Mouse (Mus musculus) urinary bladder, adult 2 months (tissue): ENCODE data around the gene Nr2c2. TPM values are rescaled to one million over a fixed set of nuclear protein-coding genes. Genes with fewer than 3 reads are reported as not detected.
A peak's percentile ranks its signal among the peaks of the same experiment; 100 is the strongest.
"Not testable (repeated sequence)": the region's sequence is repeated elsewhere in the genome, so short reads cannot be mapped to it uniquely, and the experiment has no call there.

Source experiments
- DNase-seq: peaks from one replicate; pipeline ENCODE4 v3.0.0; 2022; ENCODE audit warnings: low spot score
- polyA plus RNA-seq: library from polyadenylated mRNA; depleted of rRNA; stranded (reverse); fragments of >200 nt; gene quantifications from 2 replicates; pipeline ENCODE4 v1.2.3, GENCODE M21; 2012; rRNA removed

The Nr2c2 gene
- polyA plus RNA-seq, result 18.9 and 19.7 TPM in 2 replicates

DNA sequence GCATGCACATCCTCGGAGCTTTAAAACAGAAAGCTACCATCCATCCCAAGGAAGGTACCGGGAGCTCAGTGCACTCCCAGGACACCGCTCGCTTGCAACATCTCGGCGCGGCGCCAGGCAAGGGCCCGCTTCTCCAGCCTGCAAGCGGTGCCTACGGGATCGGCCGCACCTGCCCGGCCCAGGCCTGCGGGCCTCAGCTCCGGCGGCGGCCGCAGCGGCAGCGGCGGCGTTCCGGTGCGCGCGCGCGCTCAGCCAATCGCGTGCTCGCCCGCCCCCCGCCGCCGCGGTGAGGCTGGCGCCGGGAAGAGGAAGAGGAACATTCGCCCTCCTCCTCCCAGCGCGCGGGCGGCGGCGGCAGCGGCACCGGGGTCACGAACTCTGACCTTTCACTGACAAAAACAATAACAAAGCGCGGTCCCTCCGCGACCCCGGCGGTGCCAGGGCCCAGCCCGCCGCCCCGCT, at the start of gene Nr2c2:
Gene Nr2c2 (plus strand): TSS at position 261 of the 462 bp plus-strand sequence.
- peak; percentile 83 for DNase-seq

DNA sequence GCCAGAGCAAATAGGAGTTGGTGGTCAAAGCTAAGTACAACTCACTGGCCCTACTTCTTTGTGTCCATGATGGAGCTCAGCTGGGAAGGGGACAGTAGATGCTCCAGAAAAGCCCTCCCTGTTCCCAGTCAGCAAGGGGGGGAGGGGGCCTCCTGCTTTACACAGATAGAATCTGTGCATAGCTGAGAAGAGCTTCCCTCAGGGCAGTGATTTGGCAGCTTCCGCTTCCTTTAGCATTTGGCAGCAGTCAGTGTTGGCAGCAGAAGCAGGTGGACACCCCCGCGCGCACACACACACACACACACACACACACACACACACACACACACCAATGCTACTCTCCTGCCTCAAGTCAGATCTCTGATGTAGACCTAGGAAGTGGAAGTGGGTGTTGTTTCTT, 49.1 kb upstream of the Nr2c2 start:
- no peak for DNase-seq

DNA sequence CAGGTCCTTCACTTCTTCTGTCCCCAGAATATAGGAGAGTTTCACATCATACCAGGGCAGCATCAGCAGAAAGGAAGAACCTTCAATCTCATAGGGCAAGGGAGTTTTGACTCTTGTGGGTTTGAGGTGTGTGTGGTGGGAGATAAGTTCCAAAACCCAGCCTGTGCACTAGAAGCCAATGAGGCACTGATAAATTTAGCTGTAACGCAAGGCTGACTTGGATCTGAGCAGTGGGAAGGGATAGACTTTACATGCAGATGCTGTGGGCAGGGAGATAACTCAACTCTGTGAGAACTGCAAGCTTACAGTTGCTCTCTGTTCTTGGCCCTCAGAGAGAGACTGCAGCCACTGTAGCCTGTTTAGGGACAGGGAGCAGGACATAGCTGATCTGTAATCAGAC, 48.3 kb upstream of the Nr2c2 start:
- no peak for DNase-seq

DNA sequence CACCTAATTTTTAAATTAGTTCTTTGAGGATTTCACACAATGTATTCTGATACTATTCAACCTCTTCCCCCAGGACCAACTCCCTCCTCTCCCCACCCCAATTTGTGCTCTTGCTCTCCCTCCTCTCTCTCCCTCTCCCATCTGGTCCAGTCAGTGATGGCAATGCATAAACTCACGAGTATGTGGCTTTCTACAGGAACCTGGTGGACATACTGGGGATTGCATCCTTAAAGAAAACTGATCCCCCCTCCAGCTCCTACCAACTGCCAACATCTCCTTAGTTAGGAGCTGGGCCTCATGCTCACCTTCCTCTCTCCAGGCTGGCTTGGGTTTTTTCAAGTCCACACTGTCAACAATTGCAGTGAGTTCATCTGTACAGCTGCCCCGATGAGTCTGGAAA, 33.4 kb upstream of the Nr2c2 start:
- DNase-seq, result no peak

DNA sequence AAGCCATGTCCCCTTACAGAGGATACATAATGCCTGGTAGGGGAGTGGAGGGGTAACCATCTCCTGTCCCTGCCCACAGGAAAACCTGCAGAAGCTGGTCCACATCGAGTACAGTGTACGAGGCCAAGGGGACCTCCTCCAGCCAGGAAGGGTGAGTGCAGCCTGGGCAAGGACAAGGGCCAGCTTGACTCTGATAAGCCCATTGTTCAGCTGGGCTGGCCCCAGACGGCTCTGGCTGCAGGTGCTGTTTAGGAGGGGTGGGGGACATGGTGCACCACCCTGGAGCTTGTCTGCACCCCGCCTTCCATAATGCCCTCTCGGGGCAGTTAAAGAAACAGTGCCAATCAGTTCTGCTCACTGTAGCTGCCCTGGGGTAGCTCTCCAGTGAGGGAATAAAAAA, 29.5 kb upstream of the Nr2c2 start:
- DNase-seq, result no peak

DNA sequence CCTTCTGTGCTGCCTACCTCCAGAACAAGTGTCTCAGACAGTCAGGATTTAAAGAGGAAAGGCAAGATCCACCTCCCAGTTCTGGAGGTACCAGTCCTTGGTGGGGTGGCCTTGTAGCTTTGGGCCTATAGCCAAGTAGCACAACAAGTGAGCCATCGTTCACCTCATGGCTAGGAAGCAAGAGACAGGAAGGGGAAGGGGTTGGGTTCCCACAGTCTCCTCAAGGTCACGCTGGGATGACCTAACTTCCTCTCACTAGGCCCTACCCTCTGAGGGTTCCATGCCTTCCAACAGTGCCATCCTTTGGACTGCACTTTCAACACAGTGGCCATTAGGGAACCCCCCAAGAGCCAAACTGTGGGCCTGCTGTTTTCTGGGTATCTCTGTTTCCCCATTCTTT, 27.7 kb upstream of the Nr2c2 start:
- no peak for DNase-seq

DNA sequence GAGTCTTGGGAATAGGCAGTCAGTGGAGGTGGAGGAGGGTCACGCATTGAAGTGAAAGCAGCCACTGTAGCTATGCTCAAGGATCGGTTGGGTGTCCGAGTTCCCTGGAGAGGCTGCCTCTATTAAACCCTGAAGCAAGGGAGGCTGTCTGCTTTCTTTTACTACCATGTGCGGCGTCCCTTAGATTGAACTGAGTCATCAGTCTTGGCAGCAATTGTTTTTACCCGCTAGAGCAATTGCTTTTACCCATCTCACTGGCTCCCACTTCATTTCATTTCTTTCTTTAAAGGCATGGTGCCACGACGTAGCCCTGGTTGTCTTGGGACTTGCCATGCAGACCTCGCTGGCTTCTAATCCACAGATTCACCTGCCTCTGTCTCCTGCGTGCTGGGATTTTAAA, 27.1 kb upstream of the Nr2c2 start:
- DNase-seq, result no peak

DNA sequence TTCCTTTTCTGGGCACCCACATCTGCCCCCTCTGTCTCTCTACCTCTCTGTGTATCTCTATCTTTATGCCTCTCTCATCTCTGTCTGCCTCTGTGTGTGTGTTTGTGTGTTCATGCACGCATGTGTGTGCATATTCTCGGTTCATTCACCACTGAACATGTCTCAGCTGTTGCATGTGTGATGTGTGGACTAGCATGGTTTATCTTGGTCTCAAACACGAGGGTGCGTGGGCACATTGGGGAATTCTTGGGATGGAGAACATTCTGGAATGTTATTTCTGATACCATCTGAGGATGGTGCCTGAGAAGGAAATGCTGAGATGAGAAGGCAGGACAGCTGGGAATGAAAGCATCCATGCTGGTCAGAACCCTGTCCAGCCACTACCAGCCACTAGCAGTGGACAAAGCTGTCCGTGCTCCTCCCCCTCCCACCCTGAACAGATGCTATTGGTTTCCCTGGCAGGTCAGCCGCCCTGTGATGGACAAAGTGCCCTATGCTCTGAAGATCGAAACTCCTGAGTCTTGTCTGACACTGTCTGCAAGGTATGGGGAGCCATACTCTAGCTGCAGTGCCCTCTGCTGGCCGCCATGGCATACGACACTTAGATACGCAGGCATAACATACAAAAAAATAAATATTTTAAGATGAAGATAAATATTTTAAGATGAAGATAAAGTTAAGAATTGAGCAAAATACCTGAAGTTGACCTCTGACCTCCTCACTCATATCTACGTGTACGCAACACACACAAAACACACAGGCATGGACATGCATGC, 25.3 kb upstream of the Nr2c2 start:
- peak; percentile 32 for DNase-seq

DNA sequence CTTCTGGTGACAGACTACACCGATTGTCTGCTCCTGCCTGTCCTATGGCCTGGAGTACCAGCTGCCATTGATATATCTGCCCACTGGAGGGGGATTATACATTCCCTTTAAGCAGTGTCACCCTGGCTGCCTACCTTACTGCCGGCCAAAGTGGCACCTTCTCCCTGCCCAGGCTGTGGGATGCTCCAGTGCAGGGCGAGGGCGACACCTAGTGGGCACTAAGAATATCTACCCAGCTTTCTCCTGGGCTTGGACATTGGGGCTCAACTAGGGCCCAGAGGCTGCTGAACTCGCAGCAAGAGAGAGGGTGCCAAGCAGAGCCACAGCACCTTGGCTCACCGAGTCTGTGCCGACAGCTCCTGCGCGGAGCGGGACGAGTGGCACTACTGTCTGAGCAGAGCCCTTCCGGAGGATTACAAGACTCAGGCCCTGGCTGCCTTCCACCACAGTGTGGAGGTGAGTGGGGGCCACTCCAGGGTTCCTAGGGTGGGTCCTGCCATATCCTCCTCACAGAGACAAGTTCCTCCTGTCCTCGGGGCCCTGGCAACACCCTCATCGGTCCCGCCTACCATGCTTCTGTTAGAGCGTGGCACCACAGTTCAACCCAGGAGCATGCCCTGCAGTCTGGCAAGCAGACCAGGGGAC, 23.9 kb upstream of the Nr2c2 start:
- DNase-seq, result peak; percentile 51

DNA sequence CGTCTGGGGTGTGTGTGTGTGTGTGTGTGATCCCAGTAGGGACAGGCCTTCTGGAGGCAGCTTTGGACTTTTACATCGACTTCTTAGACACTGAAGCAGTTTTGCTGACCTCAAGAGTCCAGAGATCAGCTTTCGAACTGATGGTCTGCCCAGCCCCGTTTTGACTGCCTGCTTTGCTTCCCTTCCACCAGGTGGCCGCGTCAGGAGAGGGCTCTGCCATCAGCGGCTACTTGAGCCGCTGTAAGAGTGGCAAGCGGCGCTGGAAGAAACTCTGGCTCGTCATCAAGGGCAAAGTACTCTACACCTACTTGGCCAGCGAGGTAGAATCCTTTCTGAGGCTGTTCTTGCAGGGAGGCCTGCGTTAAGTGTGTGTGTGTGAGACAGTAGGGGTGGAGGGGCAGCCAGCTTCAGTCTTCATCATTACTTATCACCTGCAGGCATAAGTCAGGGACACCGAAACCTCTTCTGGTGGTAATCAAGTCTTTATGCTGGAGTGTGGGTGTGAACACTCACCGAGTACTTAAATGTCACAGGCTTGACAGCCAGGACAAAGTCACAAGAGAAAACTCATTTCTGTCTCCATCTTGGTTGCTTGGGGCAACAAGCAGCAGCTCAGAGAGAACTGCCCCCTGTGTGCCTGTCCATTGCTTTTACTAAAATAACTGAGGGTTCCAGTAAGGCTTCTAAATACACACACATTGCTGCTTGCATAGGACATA, 19.9 kb upstream of the Nr2c2 start:
- DNase-seq, result no peak

DNA sequence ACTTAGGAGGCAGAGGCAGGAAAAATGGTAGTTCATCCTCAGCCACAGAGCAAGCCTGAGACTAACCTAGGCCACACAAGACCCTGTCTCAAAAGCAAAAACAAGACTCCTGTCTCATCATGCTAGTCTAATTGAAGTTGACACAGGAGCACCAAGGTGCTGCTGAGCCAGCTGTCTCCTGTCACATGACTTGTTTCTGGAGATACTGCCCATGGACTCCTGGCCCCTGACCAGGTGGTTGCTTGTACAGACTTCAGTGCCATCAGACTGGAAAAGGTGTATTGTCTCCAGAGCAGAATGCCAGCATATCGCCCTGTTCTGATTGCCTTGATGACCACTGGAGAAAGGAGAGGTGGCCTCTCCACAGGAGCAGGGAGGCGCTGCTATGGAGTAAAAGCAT, 10.5 kb upstream of the Nr2c2 start:
- no peak for DNase-seq

DNA sequence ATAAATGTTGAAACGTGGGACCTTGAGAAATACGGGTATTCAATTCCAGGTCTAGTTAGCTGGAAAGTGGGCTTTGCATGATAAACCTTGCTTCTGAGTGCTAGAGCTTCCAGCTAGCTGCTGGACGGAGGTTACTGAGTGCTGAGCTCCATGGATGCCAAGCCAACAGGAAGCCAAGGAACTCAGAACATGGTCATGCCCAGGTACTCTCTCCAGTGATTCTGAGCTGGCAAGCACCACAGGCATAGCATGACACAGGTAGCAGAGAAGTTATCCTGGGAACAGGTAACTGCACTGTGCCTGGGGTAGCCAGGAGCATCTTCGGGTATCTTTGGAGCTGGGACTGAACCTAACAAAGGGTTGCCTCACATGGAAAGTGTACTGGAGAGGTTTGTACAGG, 8.4 kb upstream of the Nr2c2 start:
- DNase-seq, result no peak

DNA sequence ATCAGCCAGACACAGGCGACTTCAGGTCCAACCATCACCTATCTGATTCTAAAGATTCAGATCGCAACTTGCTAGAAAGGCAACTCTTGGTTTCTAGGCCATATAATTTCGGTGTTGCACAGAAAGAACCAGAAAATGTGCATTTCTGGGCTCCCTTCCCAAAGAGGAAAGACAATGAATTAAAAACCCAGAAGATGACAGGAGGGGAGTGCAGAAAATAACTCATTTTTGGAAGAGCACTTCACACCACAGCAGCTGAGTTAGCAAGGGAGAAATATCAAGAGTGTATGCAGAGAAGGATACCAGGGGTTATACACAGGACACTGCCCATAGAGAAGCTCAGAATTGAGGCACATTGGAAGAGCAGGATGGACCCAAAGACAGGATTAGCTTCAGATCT, 6.3 kb upstream of the Nr2c2 start:
- no peak for DNase-seq

DNA sequence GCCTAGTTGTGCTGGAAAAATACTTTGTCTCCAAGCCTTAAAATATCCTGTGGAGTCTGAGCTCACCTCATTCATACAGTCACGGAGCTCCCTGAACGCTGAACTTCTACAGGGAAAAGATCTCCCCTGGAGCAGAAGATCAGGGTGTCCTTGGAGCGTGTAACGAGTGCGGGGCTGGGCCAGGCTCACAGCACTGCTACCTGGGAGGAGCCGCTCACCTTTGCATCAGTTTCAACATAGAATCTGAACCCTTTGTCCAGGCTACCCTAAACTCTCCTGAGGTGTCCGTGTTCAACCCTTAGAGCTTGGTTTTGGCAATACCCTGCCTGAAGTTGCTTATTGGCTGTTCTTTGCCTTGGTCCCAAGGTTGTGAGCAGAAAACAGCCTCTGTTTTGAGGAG, 2.0 kb upstream of the Nr2c2 start:
- DNase-seq, result not testable (repeated sequence)

DNA sequence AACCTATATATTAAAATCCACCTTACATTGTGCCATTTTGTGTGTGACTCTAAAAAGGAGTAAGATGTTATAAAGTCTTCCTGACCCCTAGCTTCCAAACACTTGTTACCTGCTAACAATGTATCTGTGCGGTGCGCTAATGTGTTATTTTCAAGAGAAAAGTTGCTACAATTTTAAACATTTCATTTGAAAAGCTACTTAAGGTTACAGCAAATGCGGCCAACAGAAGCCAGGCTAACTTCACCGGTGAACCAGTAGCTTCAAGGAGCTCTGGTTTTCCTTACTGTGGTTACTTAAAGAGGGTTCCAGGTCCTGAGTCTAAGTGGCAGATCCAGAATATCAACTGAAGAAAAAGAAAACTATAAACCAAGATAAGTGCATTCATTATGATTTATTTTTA, 1.2 kb upstream of the Nr2c2 start:
- no peak for DNase-seq

DNA sequence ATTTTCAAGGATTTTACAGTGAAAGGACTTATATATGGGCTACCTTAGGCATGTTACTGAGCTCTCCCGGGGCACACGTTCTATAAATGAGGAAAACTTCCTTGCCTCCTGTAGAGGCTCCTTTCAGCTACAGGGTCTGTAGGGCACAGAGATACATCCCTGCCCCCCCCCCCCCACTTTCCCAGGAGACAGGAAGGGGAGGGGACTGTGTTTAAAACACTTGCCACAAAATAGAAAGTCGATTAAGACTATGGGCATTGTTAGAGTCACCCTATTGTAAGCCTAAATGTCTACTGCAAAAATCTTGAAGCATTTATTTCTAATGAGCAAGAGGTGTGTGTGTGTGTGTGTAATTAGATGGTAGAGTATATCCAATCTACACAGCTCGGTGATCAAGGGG, 693 bp upstream of the Nr2c2 start:
- no peak for DNase-seq

DNA sequence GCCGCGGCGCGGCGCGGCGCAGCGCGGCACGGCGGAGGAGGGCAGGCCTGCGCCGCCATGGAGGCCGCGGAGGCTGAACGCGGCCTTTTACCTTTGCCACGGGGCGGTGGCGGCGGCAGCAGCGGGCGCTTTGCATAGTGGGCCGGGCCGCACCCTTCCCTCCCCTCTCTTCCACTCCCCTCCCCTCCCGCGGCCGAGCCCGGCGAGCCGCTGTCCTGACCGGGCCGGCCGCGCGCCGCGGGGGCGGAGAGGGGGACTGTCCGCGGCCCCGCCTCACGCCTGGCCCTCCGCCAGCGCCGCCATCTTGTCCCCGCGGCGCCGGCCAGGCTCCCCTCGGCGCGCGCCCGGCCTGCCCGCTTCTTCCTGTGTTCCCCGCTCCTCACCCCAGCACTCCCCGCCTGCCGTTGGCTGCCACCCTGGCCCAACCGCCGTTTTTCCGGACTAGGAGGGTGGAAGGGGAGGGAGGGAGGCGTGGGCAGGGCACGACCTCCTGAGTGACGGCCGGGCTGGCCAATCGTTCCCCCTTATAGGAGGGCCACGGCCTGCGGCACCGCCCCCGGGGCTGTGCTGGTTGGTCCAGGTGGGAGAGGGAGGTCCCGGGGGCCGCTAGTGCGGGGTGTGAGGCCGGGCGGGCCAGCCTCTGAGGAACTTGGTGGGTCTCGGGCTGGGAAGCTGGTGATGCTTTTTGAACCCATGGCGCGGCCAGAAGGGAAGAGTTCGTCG, 738 bp downstream of the Nr2c2 start:
- DNase-seq, result peak; percentile 100

DNA sequence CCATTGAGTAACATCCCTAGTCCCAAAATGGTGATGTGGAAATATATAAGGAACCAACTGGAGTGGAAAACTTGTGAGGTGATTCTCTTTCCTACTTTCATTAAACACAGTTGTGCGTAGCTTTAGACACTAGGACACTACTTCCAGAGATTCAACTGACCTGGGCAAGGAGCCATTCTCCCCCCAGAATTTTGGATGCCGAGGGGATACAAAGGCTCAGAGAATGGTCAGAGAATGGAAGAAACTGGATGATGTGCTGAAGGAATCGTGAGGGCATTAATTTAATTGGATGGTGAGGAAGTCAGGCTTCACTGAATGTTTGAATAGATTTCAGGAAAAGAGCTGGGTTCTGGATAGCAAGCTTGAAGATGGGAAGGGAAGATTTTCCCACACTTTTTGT, 1.5 kb downstream of the Nr2c2 start:
- DNase-seq, result no peak

DNA sequence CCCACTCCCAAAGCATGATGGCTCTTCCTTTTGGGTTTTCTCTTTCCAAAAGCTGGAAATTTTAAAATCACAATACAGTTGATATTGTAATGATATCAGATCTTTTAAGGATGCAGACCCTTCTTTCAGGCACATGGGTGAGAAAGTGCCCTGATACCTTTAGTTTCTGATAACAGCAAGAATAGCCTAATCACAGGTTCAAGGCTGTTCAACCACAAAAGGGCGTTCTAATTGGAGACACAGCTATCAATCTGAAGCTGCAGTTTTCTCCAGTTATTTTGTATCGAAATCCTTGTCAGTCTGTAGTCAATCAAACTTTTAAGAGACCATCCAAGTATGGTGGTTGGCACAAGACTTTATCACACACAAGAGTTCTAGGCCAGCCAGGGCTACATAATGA, 2.7 kb downstream of the Nr2c2 start:
- DNase-seq, result no peak

DNA sequence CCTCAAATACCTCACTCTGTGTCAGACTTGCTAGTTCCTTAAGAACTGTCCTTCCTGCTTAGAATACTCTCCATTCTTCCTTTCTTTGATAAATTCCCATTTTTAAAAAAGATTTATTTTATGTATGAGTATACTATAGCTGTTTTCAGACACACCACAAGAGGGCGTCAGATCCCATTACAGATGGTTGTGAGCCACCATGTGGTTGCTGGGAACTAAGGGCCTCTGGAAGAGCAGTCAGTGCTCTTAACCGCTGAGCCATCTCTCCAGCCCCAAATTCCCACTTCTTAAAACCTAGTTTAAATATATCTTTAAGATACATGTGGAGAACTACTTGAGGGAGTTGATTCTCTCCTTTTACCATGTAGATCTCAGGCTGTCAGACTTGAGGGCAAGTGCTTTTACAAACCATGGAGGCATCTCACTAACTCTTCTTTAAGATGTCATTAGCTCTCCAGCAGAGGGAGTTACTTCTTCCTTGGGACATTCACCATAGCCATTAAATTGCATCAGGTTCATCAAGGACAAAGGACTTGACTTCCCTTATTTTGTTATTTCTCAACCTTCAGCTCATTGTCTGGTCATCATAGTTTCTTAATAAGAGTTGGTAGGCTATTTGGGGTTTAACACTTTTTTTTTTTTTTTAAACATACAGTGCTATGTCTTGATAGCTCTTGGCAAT, 9.6 kb downstream of the Nr2c2 start:
- DNase-seq, result no peak

DNA sequence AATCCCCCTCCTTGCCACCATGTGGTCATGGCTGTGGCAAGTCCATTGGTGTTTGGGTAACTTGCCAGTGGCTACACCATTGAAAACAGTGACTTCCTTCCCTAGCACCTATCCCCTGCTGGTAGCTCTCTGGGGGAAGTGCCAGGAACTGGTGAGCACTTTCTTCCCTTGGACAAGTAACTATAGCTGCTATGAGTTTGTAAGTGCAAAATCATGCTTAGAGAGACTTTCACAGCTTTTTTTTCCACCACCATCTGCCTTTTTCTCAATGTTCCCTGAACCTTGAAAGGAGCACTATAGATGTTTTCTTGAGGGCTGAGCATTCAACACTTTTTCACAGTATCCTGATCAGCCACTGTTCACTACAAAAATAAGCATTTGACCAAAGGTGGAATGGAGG, 33.4 kb downstream of the Nr2c2 start:
- DNase-seq, result no peak
